Mouse (Mus musculus) thymus, adult 2 months (tissue): ENCODE measurements around the gene Cnot3.

Experiments
- CTCF ChIP-seq: fragments of 200-500 bp; IDR thresholded peaks from 2 replicates; pipeline ENCODE4 v1.5.1; 2012; ENCODE audit warnings: mild to moderate bottlenecking, control low read depth, low read length, moderate library complexity, borderline replicate concordance; ENCODE audit not compliant: control insufficient read depth, poor library complexity, insufficient read depth; ENCODE audit errors: extremely low read depth
- POLR2A ChIP-seq: fragments of 200-500 bp; IDR thresholded peaks from 2 replicates; pipeline ENCODE4 v1.6.1; 2012; ENCODE audit warnings: mild to moderate bottlenecking, low read length, control low read depth, moderate library complexity; ENCODE audit not compliant: control insufficient read depth, poor library complexity, insufficient read depth; ENCODE audit errors: extremely low read depth

DNA sequence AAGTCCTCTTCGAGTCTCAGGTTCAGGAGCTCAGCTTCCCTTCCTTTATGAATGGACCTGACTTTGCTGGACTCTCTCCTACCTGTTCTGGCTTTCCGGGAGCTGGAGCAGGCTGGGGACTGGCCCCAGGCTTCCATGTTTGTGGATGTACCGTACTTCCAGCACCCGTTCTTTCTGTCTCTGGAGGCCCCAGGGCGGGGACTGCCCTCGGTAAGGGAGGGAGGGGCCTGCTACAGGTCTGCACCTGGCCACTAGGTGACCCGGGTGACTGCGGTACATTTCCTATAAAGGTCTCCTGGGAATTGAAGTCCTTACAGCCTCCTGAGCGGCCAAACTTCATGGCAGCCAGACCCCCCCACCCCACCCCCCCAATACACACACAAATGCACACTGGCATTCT lies 32.3 kb downstream of the Cnot3 start, which contains the start of gene Tmc4:
- TF ChIP-seq CTCF (no peak), POLR2A (no peak)
